Mouse (Mus musculus) megakaryocyte-erythroid progenitor cell, adult 5-6 weeks (primary cell): ENCODE measurements around the gene Nfia. TPM values are rescaled to one million over a fixed set of nuclear protein-coding genes. Genes with fewer than 3 reads are reported as not detected.

Experiments
- ATAC-seq: replicated peaks from 2 replicates; pipeline ENCODE4 v1.8.0; 2016; ENCODE audit warnings: mild to moderate bottlenecking, inconsistent platforms; ENCODE audit not compliant: severe bottlenecking, poor library complexity, low FRiP score, low TSS enrichment
- total RNA-seq, 2 experiments: library from RNA; stranded (forward) in 1 of 2; stranded (reverse) in 1 of 2; fragments of 200-1000, 215-1000 nt in 1 of 2; fragments of >200 nt in 1 of 2; fragmentation: Nextera tagmentation in 1 of 2; gene quantifications; 2 replicates each; pipeline ENCODE4 v1.2.3; 2014 to 2017

The Nfia gene
- total RNA-seq, 2 experiments from 2014 or later = 33.0 to 212 TPM

GRCm38 (mm10) chr4:97764616-97765015, 7.9 kb upstream of the Nfia start:
- ATAC-seq = no peak

- ATAC-seq = no peak
These were observed 7.1 kb upstream of the Nfia start for GRCm38 (mm10) chr4:97765341-97766020.

- no peak for ATAC-seq
These were observed 6.4 kb upstream of the Nfia start for GRCm38 (mm10) chr4:97766100-97766499.

GRCm38 (mm10) chr4:97767025-97767424, 5.5 kb upstream of the Nfia start:
- ATAC-seq = no peak

GRCm38 (mm10) chr4:97767516-97767915, 5.0 kb upstream of the Nfia start:
- no peak for ATAC-seq

- ATAC-seq = no peak
These were observed 2.7 kb upstream of the Nfia start for GRCm38 (mm10) chr4:97769861-97770260.

GRCm38 (mm10) chr4:97771426-97771825, 1.1 kb upstream of the Nfia start:
- ATAC-seq = no peak

- peak; percentile 96 for ATAC-seq
These were observed 450 bp upstream of the Nfia start for GRCm38 (mm10) chr4:97772084-97772484.

GRCm38 (mm10) chr4:97773110-97773593, 618 bp downstream of the Nfia start:
- peak; percentile 76 for ATAC-seq

- no peak for ATAC-seq
These were observed 1.3 kb downstream of the Nfia start for GRCm38 (mm10) chr4:97773791-97774190.

GRCm38 (mm10) chr4:97774446-97774950, 2.0 kb downstream of the Nfia start:
- ATAC-seq = no peak

GRCm38 (mm10) chr4:97775059-97775458, 2.5 kb downstream of the Nfia start:
- ATAC-seq = peak; percentile 38

- ATAC-seq = no peak
These were observed 3.1 kb downstream of the Nfia start for GRCm38 (mm10) chr4:97775494-97776265.

- ATAC-seq = no peak
These were observed 4.0 kb downstream of the Nfia start for GRCm38 (mm10) chr4:97776388-97777080.

- ATAC-seq = no peak
These were observed 4.7 kb downstream of the Nfia start for GRCm38 (mm10) chr4:97777081-97777705.

GRCm38 (mm10) chr4:97777706-97778176, 5.2 kb downstream of the Nfia start, which contains the start of gene E130114P18Rik:
TSS of gene E130114P18Rik (minus strand) at chr4:97778078.
- ATAC-seq = peak; percentile 45

- ATAC-seq = no peak
These were observed 5.9 kb downstream of the Nfia start for GRCm38 (mm10) chr4:97778211-97779002.
